Mouse (Mus musculus) 3134 (cell line): Measurements from ENCODE around the gene Dbn1.

Experiments used
- DNase-seq: peaks from one replicate; pipeline ENCODE4 v3.0.0-alpha.2; 2011; ENCODE audit warnings: low spot score; ENCODE audit not compliant: insufficient read length; ENCODE audit errors: extremely low read depth

The Dbn1 gene

GRCm38 (mm10) chr13:55487578-55488498 lies at the start of gene Dbn1:
Gene Dbn1, minus strand, starts transcription at chr13:55488111.
- no peak for DNase-seq

- peak; percentile 99 for DNase-seq
Measured at GRCm38 (mm10) chr13:55536194-55537175, 48.6 kb upstream of the Dbn1 start, which contains the start of gene Ddx41. Gene Ddx41, minus strand, starts transcription at chr13:55536658.

GRCm38 (mm10) chr13:55535796-55536193 lies 47.9 kb upstream of the Dbn1 start:
- DNase-seq: no peak

GRCm38 (mm10) chr13:55535191-55535590 lies 47.3 kb upstream of the Dbn1 start:
- no peak for DNase-seq

GRCm38 (mm10) chr13:55529198-55529915 lies 41.4 kb upstream of the Dbn1 start, which contains the start of gene Dok3:
Gene Dok3, minus strand, starts transcription at chr13:55529296.
- DNase-seq: no peak

GRCm38 (mm10) chr13:55527834-55528772 lies 40.2 kb upstream of the Dbn1 start:
- no peak for DNase-seq

GRCm38 (mm10) chr13:55527212-55527611 lies 39.3 kb upstream of the Dbn1 start:
- no peak for DNase-seq

GRCm38 (mm10) chr13:55525733-55526553 lies 38.0 kb upstream of the Dbn1 start:
- DNase-seq: no peak

- DNase-seq: no peak
Measured at GRCm38 (mm10) chr13:55523951-55524600, 36.2 kb upstream of the Dbn1 start.

- DNase-seq: no peak
Measured at GRCm38 (mm10) chr13:55523278-55523677, 35.4 kb upstream of the Dbn1 start.

GRCm38 (mm10) chr13:55522730-55523129 lies 34.8 kb upstream of the Dbn1 start:
- no peak for DNase-seq

GRCm38 (mm10) chr13:55519606-55520005 lies 31.7 kb upstream of the Dbn1 start:
- DNase-seq: no peak

GRCm38 (mm10) chr13:55516955-55517354 lies 29.0 kb upstream of the Dbn1 start:
- DNase-seq: peak; percentile 38

GRCm38 (mm10) chr13:55513828-55514227 lies 25.9 kb upstream of the Dbn1 start:
- no peak for DNase-seq

GRCm38 (mm10) chr13:55513111-55513748 lies 25.3 kb upstream of the Dbn1 start, which contains the start of gene Pdlim7:
Gene Pdlim7, minus strand, starts transcription at chr13:55513676.
- peak; percentile 91 for DNase-seq

- peak; percentile 77 for DNase-seq
Measured at GRCm38 (mm10) chr13:55512379-55513031, 24.6 kb upstream of the Dbn1 start.

- no peak for DNase-seq
Measured at GRCm38 (mm10) chr13:55511492-55511861, 23.6 kb upstream of the Dbn1 start.
